Mouse (Mus musculus): ENCODE results near the gene Pdzd3. TPM values are rescaled to one million over a fixed set of nuclear protein-coding genes. Genes with fewer than 3 reads are reported as not detected.

Gene Pdzd3
- polyA plus RNA-seq, 1 experiment from 2014 or later, result not detected

GRCm38 (mm10) chr9:44259014-44259413, 7.7 kb upstream of the Pdzd3 start:
- DNase-seq (ENCODE audit: low spot score), result no peak
- 63% methylated on average over 10 of the region's 10 CpGs for WGBS
- Histone ChIP-seq H3K4me2 (no peak overlapping the region), H3K27ac (ENCODE audit: low read depth, low read length) (no peak overlapping the region), H3K9me3 (ENCODE audit: control insufficient read depth, low read length) (no peaks in the 10 kb centered on the region), H3K4me1 (replicated peaks; ENCODE audit: control insufficient read depth, insufficient read depth, low read length) (peaks cover 3% of the 10 kb centered on the region; the same call in 1 of the 2 replicates), H3K9ac (ENCODE audit: low read depth, low read length) (no peak overlapping the region), H3K36me3 (ENCODE audit: control insufficient read depth, insufficient read depth, low read length) (no peaks in the 10 kb centered on the region; the same call in 1 of the 2 replicates), H3K4me3 (ENCODE audit: low read depth, low read length) (no peak overlapping the region), H3K27me3 (replicated peaks; ENCODE audit: control insufficient read depth, insufficient read depth, low read length) (no peaks in the 10 kb centered on the region)
- no peak for ATAC-seq (replicated peaks; ENCODE audit: low FRiP score)

- H3K9ac ChIP-seq (ENCODE audit: low read depth, low read length), result no peak overlapping the region
- no peaks in the 10 kb centered on the region for H3K9me3 ChIP-seq (ENCODE audit: control insufficient read depth, low read length)
- 88% methylated on average over 8 of the region's 8 CpGs for WGBS
- no peak overlapping the region for H3K4me3 ChIP-seq (ENCODE audit: low read depth, low read length)
- no peaks in the 10 kb centered on the region for H3K36me3 ChIP-seq (ENCODE audit: control insufficient read depth, insufficient read depth, low read length)
- no peak for DNase-seq (ENCODE audit: low spot score)
- H3K4me2 ChIP-seq, result no peak overlapping the region
- no peak overlapping the region for H3K27ac ChIP-seq (ENCODE audit: low read depth, low read length)
- peaks cover 3% of the 10 kb centered on the region; the same call in 1 of the 2 replicates for H3K4me1 ChIP-seq (replicated peaks; ENCODE audit: control insufficient read depth, insufficient read depth, low read length)
- no peaks in the 10 kb centered on the region for H3K27me3 ChIP-seq (replicated peaks; ENCODE audit: control insufficient read depth, insufficient read depth, low read length)
- no peak for ATAC-seq (replicated peaks; ENCODE audit: low FRiP score)
Measured at GRCm38 (mm10) chr9:44256213-44256612, 4.9 kb upstream of the Pdzd3 start.

GRCm38 (mm10) chr9:44255136-44255521, 3.9 kb upstream of the Pdzd3 start:
- H3K36me3 ChIP-seq (ENCODE audit: control insufficient read depth, insufficient read depth, low read length), result no peaks in the 10 kb centered on the region
- H3K27ac ChIP-seq (ENCODE audit: low read depth, low read length), result no peak overlapping the region
- no peaks in the 10 kb centered on the region for H3K27me3 ChIP-seq (replicated peaks; ENCODE audit: control insufficient read depth, insufficient read depth, low read length)
- no peak overlapping the region for H3K4me3 ChIP-seq (ENCODE audit: low read depth, low read length)
- no peak overlapping the region for H3K9ac ChIP-seq (ENCODE audit: low read depth, low read length)
- ATAC-seq (replicated peaks; ENCODE audit: low FRiP score), result no peak
- H3K9me3 ChIP-seq (ENCODE audit: control insufficient read depth, low read length), result no peaks in the 10 kb centered on the region
- H3K4me2 ChIP-seq, result no peak overlapping the region
- 75% methylated on average over 6 of the region's 6 CpGs for WGBS
- peaks cover 7% of the 10 kb centered on the region; the same call in 1 of the 2 replicates for H3K4me1 ChIP-seq (replicated peaks; ENCODE audit: control insufficient read depth, insufficient read depth, low read length)
- DNase-seq (ENCODE audit: low spot score), result no peak

GRCm38 (mm10) chr9:44254508-44255135, 3.4 kb upstream of the Pdzd3 start:
- no peaks in the 10 kb centered on the region for H3K9me3 ChIP-seq (ENCODE audit: control insufficient read depth, low read length)
- H3K4me1 ChIP-seq (replicated peaks; ENCODE audit: control insufficient read depth, insufficient read depth, low read length), result peaks cover 11% of the 10 kb centered on the region
- H3K27me3 ChIP-seq (replicated peaks; ENCODE audit: control insufficient read depth, insufficient read depth, low read length), result no peaks in the 10 kb centered on the region
- H3K27ac ChIP-seq (ENCODE audit: low read depth, low read length), result no peak overlapping the region
- 30% methylated on average over 5 of the region's 5 CpGs for WGBS
- DNase-seq (ENCODE audit: low spot score) (no peak), ATAC-seq (replicated peaks; ENCODE audit: low FRiP score) (no peak)
- no peak overlapping the region for H3K4me2 ChIP-seq
- no peaks in the 10 kb centered on the region for H3K36me3 ChIP-seq (ENCODE audit: control insufficient read depth, insufficient read depth, low read length)
- H3K9ac ChIP-seq (ENCODE audit: low read depth, low read length), result no peak overlapping the region
- H3K4me3 ChIP-seq (ENCODE audit: low read depth, low read length), result no peak overlapping the region

GRCm38 (mm10) chr9:44253441-44253840, 2.2 kb upstream of the Pdzd3 start:
- H3K36me3 ChIP-seq (ENCODE audit: control insufficient read depth, insufficient read depth, low read length), result no peaks in the 10 kb centered on the region
- WGBS, result 87% methylated on average over 6 of the region's 6 CpGs
- H3K4me3 ChIP-seq (ENCODE audit: low read depth, low read length), result no peak overlapping the region
- H3K4me2 ChIP-seq, result no peak overlapping the region
- H3K27me3 ChIP-seq (replicated peaks; ENCODE audit: control insufficient read depth, insufficient read depth, low read length), result no peaks in the 10 kb centered on the region
- H3K9me3 ChIP-seq (ENCODE audit: control insufficient read depth, low read length), result no peaks in the 10 kb centered on the region
- no peak for ATAC-seq (replicated peaks; ENCODE audit: low FRiP score)
- peaks cover 16% of the 10 kb centered on the region for H3K4me1 ChIP-seq (replicated peaks; ENCODE audit: control insufficient read depth, insufficient read depth, low read length)
- DNase-seq (ENCODE audit: low spot score), result no peak
- H3K9ac ChIP-seq (ENCODE audit: low read depth, low read length), result no peak overlapping the region
- H3K27ac ChIP-seq (ENCODE audit: low read depth, low read length), result no peak overlapping the region

- Histone ChIP-seq H3K9ac (ENCODE audit: low read depth, low read length) (no peak overlapping the region), H3K4me2 (no peak overlapping the region), H3K27ac (ENCODE audit: low read depth, low read length) (no peak overlapping the region), H3K9me3 (ENCODE audit: control insufficient read depth, low read length) (no peaks in the 10 kb centered on the region), H3K36me3 (ENCODE audit: control insufficient read depth, insufficient read depth, low read length) (no peaks in the 10 kb centered on the region), H3K4me3 (ENCODE audit: low read depth, low read length) (no peak overlapping the region), H3K4me1 (replicated peaks; ENCODE audit: control insufficient read depth, insufficient read depth, low read length) (peaks cover 16% of the 10 kb centered on the region), H3K27me3 (replicated peaks; ENCODE audit: control insufficient read depth, insufficient read depth, low read length) (no peaks in the 10 kb centered on the region)
- WGBS, result 26% methylated on average over 4 of the region's 4 CpGs
- ATAC-seq (replicated peaks; ENCODE audit: low FRiP score), result no peak
- no peak for DNase-seq (ENCODE audit: low spot score)
Measured at GRCm38 (mm10) chr9:44250445-44250844, 826 bp downstream of the Pdzd3 start.

GRCm38 (mm10) chr9:44249181-44250146, 1.8 kb downstream of the Pdzd3 start:
- Histone ChIP-seq H3K9me3 (ENCODE audit: control insufficient read depth, low read length) (no peaks in the 10 kb centered on the region), H3K9ac (ENCODE audit: low read depth, low read length) (no peak overlapping the region), H3K4me2 (peak overlapping the region; percentile 41), H3K27ac (ENCODE audit: low read depth, low read length) (no peak overlapping the region), H3K36me3 (ENCODE audit: control insufficient read depth, insufficient read depth, low read length) (no peaks in the 10 kb centered on the region), H3K4me3 (ENCODE audit: low read depth, low read length) (no peak overlapping the region), H3K27me3 (replicated peaks; ENCODE audit: control insufficient read depth, insufficient read depth, low read length) (no peaks in the 10 kb centered on the region), H3K4me1 (replicated peaks; ENCODE audit: control insufficient read depth, insufficient read depth, low read length) (peaks cover 13% of the 10 kb centered on the region)
- DNase-seq (ENCODE audit: low spot score) (peak; percentile 62), ATAC-seq (replicated peaks; ENCODE audit: low FRiP score) (peak; percentile 82)
- 40% methylated on average over 26 of the region's 26 CpGs for WGBS

GRCm38 (mm10) chr9:44247907-44248306, 3.4 kb downstream of the Pdzd3 start:
- no peak overlapping the region for H3K4me2 ChIP-seq
- DNase-seq (ENCODE audit: low spot score), result no peak
- H3K27ac ChIP-seq (ENCODE audit: low read depth, low read length), result no peak overlapping the region
- H3K36me3 ChIP-seq (ENCODE audit: control insufficient read depth, insufficient read depth, low read length), result no peaks in the 10 kb centered on the region
- no peaks in the 10 kb centered on the region for H3K9me3 ChIP-seq (ENCODE audit: control insufficient read depth, low read length)
- H3K27me3 ChIP-seq (replicated peaks; ENCODE audit: control insufficient read depth, insufficient read depth, low read length), result no peaks in the 10 kb centered on the region
- ATAC-seq (replicated peaks; ENCODE audit: low FRiP score), result no peak
- WGBS, result 69% methylated on average over 6 of the region's 6 CpGs
- H3K4me3 ChIP-seq (ENCODE audit: low read depth, low read length), result no peak overlapping the region
- H3K9ac ChIP-seq (ENCODE audit: low read depth, low read length), result no peak overlapping the region
- H3K4me1 ChIP-seq (replicated peaks; ENCODE audit: control insufficient read depth, insufficient read depth, low read length), result peaks cover 13% of the 10 kb centered on the region

All from liver, embryonic 11.5 days (tissue).